Comparison of ENCODE assay signal across 8 mouse cellular contexts in genomic region chr7:125899036-125899435, GRCm38 (mm10).
DNase-seq lines count a peak whose midpoint lies in the region; ATAC-seq and TF ChIP-seq lines count a peak whose summit lies in the region.

No protein-coding gene starts in this region.

- WGBS in limb, embryonic 14.5 days = 37% methylated on average over 7 of the region's 7 CpGs
- WGBS in limb, embryonic 10.5 days = 39% methylated on average over 7 of the region's 7 CpGs
- WGBS in large intestine, adult 2 months = 5% methylated on average over 7 of the region's 7 CpGs
- 51% methylated on average over 7 of the region's 7 CpGs for WGBS in midbrain, embryonic 15.5 days

- no peak overlapping the region for H3K4me3 ChIP-seq in limb, embryonic 14.5 days (replicated peaks; ENCODE audit: low read length)
- H3K4me3 ChIP-seq in limb, embryonic 10.5 days = no peak overlapping the region
- no peak overlapping the region for H3K4me3 ChIP-seq in midbrain, embryonic 15.5 days

- ATAC-seq in limb, embryonic 14.5 days (ENCODE audit: low FRiP score, low read depth) = peak; percentile 53; the same call in 1 of the 2 replicates
- peak; percentile 66 for ATAC-seq in granulocyte monocyte progenitor cell, adult 5-6 weeks (replicated peaks; ENCODE audit: poor library complexity, severe bottlenecking)
- ATAC-seq in midbrain, embryonic 15.5 days (replicated peaks) = no peak

- no peak for TF ChIP-seq POLR2A in limb, embryonic 14.5 days (IDR thresholded peaks at IDR 0.05; ENCODE audit: borderline replicate concordance, extremely low read depth, insufficient read depth, insufficient read length)

- no peak overlapping the region for H3K4me2 ChIP-seq in limb, embryonic 14.5 days (replicated peaks; ENCODE audit: low read depth, low read length, severe bottlenecking)
- no peak overlapping the region for H3K4me2 ChIP-seq in midbrain, embryonic 15.5 days

- H3K9me3 ChIP-seq in limb, embryonic 14.5 days (ENCODE audit: control insufficient read depth, low read length) = no peaks in the 10 kb centered on the region
- no peaks in the 10 kb centered on the region for H3K9me3 ChIP-seq in limb, embryonic 10.5 days (replicated peaks)
- no peaks in the 10 kb centered on the region for H3K9me3 ChIP-seq in midbrain, embryonic 15.5 days

- no peak overlapping the region for H3K27ac ChIP-seq in limb, embryonic 14.5 days (replicated peaks; ENCODE audit: low read depth, low read length)
- H3K27ac ChIP-seq in limb, embryonic 10.5 days = no peak overlapping the region
- no peak overlapping the region for H3K27ac ChIP-seq in midbrain, embryonic 15.5 days

- no peaks in the 10 kb centered on the region for H3K4me1 ChIP-seq in limb, embryonic 14.5 days (ENCODE audit: control insufficient read depth, insufficient read depth, low read length)
- H3K4me1 ChIP-seq in limb, embryonic 10.5 days = peaks cover 21% of the 10 kb centered on the region
- peaks cover 13% of the 10 kb centered on the region; the same call in 1 of the 2 replicates for H3K4me1 ChIP-seq in midbrain, embryonic 15.5 days

- H3K36me3 ChIP-seq in limb, embryonic 14.5 days (ENCODE audit: control insufficient read depth, insufficient read depth, low read length) = no peaks in the 10 kb centered on the region
- no peaks in the 10 kb centered on the region for H3K36me3 ChIP-seq in limb, embryonic 10.5 days
- no peaks in the 10 kb centered on the region for H3K36me3 ChIP-seq in midbrain, embryonic 15.5 days (replicated peaks)

- H3K27me3 ChIP-seq in limb, embryonic 14.5 days (ENCODE audit: control insufficient read depth, insufficient read depth, low read length) = no peaks in the 10 kb centered on the region
- H3K27me3 ChIP-seq in limb, embryonic 10.5 days (ENCODE audit: low read depth, poor library complexity, severe bottlenecking) = peaks cover 18% of the 10 kb centered on the region
- H3K27me3 ChIP-seq in midbrain, embryonic 15.5 days (replicated peaks) = no peaks in the 10 kb centered on the region

- no peak overlapping the region for H3K9ac ChIP-seq in limb, embryonic 14.5 days (ENCODE audit: low read depth, low read length, severe bottlenecking)
- H3K9ac ChIP-seq in midbrain, embryonic 15.5 days = no peak overlapping the region

- DNase-seq in limb, embryonic 14.5 days (ENCODE audit: low spot score) = peak; percentile 12
- DNase-seq in limb, embryonic 10.5 days (ENCODE audit: low spot score) = no peak
- DNase-seq in cerebellum, adult 11 months = peak; percentile 30
- DNase-seq in large intestine, adult 2 months (ENCODE audit: low read depth, low spot score) = peak; percentile 7
- peak; percentile 54 to 79 for DNase-seq in lung, postnatal 4 days
- no peak for DNase-seq in embryo, embryonic 9.5 days (ENCODE audit: extremely low spot score)

Comparison
In these comparisons a context has a peak if more than half of its experiments do, and no peak if none do; other contexts are left out.
1. DNase-seq: peak in limb, embryonic 14.5 days (single experiment), cerebellum, adult 11 months (single experiment), large intestine, adult 2 months (single experiment) and lung, postnatal 4 days (2 of 2); none in limb, embryonic 10.5 days (single experiment) and embryo, embryonic 9.5 days (single experiment).